Mouse (Mus musculus): ENCODE results near the gene Il10ra. TPM values are rescaled to one million over a fixed set of nuclear protein-coding genes. Genes with fewer than 3 reads are reported as not detected.

Gene Il10ra
- polyA plus RNA-seq, 1 experiment: 1.0 TPM

DNA sequence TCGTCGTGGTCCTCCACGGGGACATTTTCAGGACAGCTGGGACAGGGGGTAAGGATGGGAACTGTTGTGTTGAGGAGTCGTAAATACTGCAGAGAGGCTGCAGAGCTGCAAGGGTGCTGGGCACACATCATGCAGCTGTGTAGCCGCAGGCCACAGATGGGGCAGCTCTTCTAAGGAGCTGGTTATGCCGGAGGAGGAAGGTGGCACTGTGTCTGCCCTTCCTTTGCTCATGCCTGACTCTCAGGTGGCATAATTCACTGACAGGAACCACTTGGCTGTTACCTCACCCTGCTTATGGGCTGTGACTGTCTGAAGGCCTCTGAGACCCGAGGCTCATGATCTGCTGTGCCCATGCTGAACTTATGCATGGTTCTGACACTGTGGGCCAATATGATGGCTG lies 18.6 kb downstream of the Il10ra start:
- TF ChIP-seq CTCF (IDR thresholded peaks at IDR 0.05; ENCODE audit: control insufficient read depth, insufficient read depth, insufficient replicate concordance, low read depth, low read length) (no peak), POLR2A (IDR thresholded peaks at IDR 0.05; ENCODE audit: control insufficient read depth, low read depth, low read length) (no peak)
- Histone ChIP-seq H3K27me3 (ENCODE audit: control insufficient read depth, insufficient read depth, low read length) (no peaks in the 10 kb centered on the region), H3K4me3 (ENCODE audit: control insufficient read depth, low read depth, low read length) (no peak overlapping the region), H3K27ac (ENCODE audit: control insufficient read depth, insufficient read depth, low read depth, low read length) (no peak overlapping the region), H3K36me3 (ENCODE audit: control insufficient read depth, insufficient read depth, low read length) (no peaks in the 10 kb centered on the region), H3K4me1 (ENCODE audit: control insufficient read depth, insufficient read depth, low read length) (no peaks in the 10 kb centered on the region)

DNA sequence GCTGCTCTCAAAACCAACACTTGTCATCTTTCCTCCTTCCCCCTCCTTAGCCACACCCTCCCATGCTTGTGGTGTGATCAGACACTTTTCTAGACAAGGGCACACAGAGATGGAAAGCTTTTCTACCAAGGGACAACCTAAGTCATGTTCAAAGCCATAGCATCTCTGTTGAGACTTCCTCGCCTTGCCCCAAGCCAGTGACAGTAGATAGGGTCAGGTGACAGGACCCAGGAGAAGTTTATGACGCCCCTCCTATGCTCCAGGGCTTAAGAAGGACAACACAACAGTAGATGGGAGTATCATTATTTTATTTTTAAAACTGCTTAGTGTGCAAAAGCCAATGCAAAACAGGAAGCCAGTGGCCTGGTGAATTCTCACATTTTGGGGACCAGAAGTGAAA lies 21.4 kb downstream of the Il10ra start:
- H3K27me3 ChIP-seq (ENCODE audit: control insufficient read depth, insufficient read depth, low read length): no peaks in the 10 kb centered on the region
- no peak for TF ChIP-seq POLR2A (IDR thresholded peaks at IDR 0.05; ENCODE audit: control insufficient read depth, low read depth, low read length)
- no peak for TF ChIP-seq CTCF (IDR thresholded peaks at IDR 0.05; ENCODE audit: control insufficient read depth, insufficient read depth, insufficient replicate concordance, low read depth, low read length)

DNA sequence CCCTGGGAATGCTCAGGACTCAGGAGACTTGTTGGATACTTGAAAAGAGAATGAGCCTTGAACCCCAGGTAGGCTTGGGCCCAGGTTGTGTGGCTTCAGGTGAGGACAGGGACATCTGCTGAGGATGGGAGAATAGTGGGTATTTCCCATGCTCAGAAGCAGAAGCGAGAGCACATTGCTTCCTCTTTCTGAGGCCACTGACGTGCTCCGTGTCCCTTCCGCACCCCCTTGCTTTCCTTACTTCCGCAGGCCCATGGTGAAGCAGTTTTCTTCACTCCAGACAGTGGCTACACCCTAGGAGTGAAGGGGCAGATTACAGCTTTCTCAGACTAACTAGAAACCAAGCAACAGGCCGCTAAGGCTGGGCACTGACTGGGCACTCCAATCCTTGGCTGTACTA lies 22.9 kb downstream of the Il10ra start:
- Histone ChIP-seq H3K27ac (ENCODE audit: control insufficient read depth, insufficient read depth, low read depth, low read length) (no peak overlapping the region), H3K36me3 (ENCODE audit: control insufficient read depth, insufficient read depth, low read length) (no peaks in the 10 kb centered on the region), H3K4me1 (ENCODE audit: control insufficient read depth, insufficient read depth, low read length) (no peaks in the 10 kb centered on the region), H3K4me3 (ENCODE audit: control insufficient read depth, low read depth, low read length) (no peak overlapping the region), H3K27me3 (ENCODE audit: control insufficient read depth, insufficient read depth, low read length) (no peaks in the 10 kb centered on the region)
- TF ChIP-seq POLR2A (IDR thresholded peaks at IDR 0.05; ENCODE audit: control insufficient read depth, low read depth, low read length) (no peak), CTCF (IDR thresholded peaks at IDR 0.05; ENCODE audit: control insufficient read depth, insufficient read depth, insufficient replicate concordance, low read depth, low read length) (no peak)

More for the DNA sequence above, 21.4 kb downstream of the Il10ra start:
- Histone ChIP-seq H3K27ac (ENCODE audit: control insufficient read depth, insufficient read depth, low read depth, low read length) (no peak overlapping the region), H3K36me3 (ENCODE audit: control insufficient read depth, insufficient read depth, low read length) (no peaks in the 10 kb centered on the region), H3K4me1 (ENCODE audit: control insufficient read depth, insufficient read depth, low read length) (no peaks in the 10 kb centered on the region), H3K4me3 (ENCODE audit: control insufficient read depth, low read depth, low read length) (no peak overlapping the region)

DNA sequence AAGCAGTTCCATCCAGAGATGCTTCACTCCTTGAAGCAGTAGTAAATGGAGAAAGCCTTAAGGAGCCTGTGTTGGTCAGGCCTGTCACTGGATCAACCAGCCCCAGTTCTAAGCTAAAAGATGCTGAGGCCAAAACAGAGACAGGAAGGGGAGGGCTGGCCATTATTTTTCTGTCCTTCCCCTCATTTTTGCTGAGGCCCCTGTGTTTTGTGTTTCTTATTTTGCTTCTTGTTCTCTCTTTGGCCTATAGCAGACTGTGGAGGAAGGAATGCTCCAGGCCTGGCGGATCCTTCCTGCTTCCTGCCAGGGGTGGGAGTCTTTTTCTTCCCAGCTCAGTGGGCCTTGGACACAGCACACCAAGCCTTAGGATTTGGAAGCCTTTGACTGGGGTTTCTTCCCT lies 23.5 kb downstream of the Il10ra start:
- TF ChIP-seq POLR2A (IDR thresholded peaks at IDR 0.05; ENCODE audit: control insufficient read depth, low read depth, low read length) (no peak), CTCF (IDR thresholded peaks at IDR 0.05; ENCODE audit: control insufficient read depth, insufficient read depth, insufficient replicate concordance, low read depth, low read length) (no peak)
- Histone ChIP-seq H3K36me3 (ENCODE audit: control insufficient read depth, insufficient read depth, low read length) (no peaks in the 10 kb centered on the region), H3K27ac (ENCODE audit: control insufficient read depth, insufficient read depth, low read depth, low read length) (no peak overlapping the region)

DNA sequence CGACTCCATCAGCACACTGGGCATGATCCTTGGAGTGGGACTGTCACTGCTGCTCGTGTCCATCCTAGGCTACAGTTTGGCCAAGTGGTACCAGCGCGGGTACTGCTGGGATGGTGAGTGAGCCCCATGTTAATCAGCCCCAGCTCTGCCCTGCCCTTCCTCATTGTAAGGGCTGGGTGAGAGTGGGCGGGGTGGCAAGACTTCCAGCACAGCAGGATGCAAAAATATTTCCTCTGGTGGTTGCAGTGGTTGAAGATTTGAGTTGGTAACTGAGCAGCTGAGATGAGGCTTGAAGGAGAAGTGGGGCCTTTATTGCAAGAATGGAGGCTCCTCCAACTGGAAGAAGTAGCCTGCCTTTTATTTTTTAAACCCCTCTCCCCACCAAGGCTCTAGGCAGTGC lies 27.6 kb downstream of the Il10ra start:
- H3K27me3 ChIP-seq (ENCODE audit: control insufficient read depth, insufficient read depth, low read length): no peaks in the 10 kb centered on the region
- TF ChIP-seq CTCF (IDR thresholded peaks at IDR 0.05; ENCODE audit: control insufficient read depth, insufficient read depth, insufficient replicate concordance, low read depth, low read length): no peak
- TF ChIP-seq POLR2A (IDR thresholded peaks at IDR 0.05; ENCODE audit: control insufficient read depth, low read depth, low read length): no peak

More for the DNA sequence above, 23.5 kb downstream of the Il10ra start:
- H3K4me1 ChIP-seq (ENCODE audit: control insufficient read depth, insufficient read depth, low read length): no peaks in the 10 kb centered on the region
- no peaks in the 10 kb centered on the region for H3K27me3 ChIP-seq (ENCODE audit: control insufficient read depth, insufficient read depth, low read length)
- H3K4me3 ChIP-seq (ENCODE audit: control insufficient read depth, low read depth, low read length): no peak overlapping the region

DNA sequence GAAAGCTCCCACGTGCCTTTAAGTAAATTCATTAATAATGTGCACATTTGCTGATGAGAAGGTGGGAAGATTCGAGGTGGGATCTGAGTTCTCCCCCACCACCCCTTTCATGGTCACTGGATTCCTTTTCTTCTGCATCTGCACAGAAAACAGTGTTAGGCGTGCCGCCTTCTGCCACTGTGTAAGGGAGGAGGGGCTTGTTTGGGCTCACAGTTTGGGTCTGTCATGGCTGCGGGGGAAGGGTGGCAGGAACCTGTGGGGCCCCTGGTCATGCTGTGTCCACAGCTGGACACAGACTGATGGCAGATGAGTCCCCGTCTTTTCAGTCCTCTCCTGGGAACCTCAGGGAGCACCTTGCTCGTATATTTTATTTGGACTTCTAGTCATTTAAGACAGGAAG lies 32.2 kb downstream of the Il10ra start:
- H3K36me3 ChIP-seq (ENCODE audit: control insufficient read depth, insufficient read depth, low read length): no peaks in the 10 kb centered on the region
- H3K4me1 ChIP-seq (ENCODE audit: control insufficient read depth, insufficient read depth, low read length): no peaks in the 10 kb centered on the region; the same call in 1 of the 2 replicates
- no peak overlapping the region for H3K4me3 ChIP-seq (ENCODE audit: control insufficient read depth, low read depth, low read length)
- no peaks in the 10 kb centered on the region for H3K27me3 ChIP-seq (ENCODE audit: control insufficient read depth, insufficient read depth, low read length)
- no peak for TF ChIP-seq POLR2A (IDR thresholded peaks at IDR 0.05; ENCODE audit: control insufficient read depth, low read depth, low read length)
- TF ChIP-seq CTCF (IDR thresholded peaks at IDR 0.05; ENCODE audit: control insufficient read depth, insufficient read depth, insufficient replicate concordance, low read depth, low read length): no peak
- H3K27ac ChIP-seq (ENCODE audit: control insufficient read depth, insufficient read depth, low read depth, low read length): no peak overlapping the region

More for the DNA sequence above, 27.6 kb downstream of the Il10ra start:
- Histone ChIP-seq H3K27ac (ENCODE audit: control insufficient read depth, insufficient read depth, low read depth, low read length) (no peak overlapping the region), H3K36me3 (ENCODE audit: control insufficient read depth, insufficient read depth, low read length) (no peaks in the 10 kb centered on the region), H3K4me1 (ENCODE audit: control insufficient read depth, insufficient read depth, low read length) (no peaks in the 10 kb centered on the region), H3K4me3 (ENCODE audit: control insufficient read depth, low read depth, low read length) (no peak overlapping the region)

DNA sequence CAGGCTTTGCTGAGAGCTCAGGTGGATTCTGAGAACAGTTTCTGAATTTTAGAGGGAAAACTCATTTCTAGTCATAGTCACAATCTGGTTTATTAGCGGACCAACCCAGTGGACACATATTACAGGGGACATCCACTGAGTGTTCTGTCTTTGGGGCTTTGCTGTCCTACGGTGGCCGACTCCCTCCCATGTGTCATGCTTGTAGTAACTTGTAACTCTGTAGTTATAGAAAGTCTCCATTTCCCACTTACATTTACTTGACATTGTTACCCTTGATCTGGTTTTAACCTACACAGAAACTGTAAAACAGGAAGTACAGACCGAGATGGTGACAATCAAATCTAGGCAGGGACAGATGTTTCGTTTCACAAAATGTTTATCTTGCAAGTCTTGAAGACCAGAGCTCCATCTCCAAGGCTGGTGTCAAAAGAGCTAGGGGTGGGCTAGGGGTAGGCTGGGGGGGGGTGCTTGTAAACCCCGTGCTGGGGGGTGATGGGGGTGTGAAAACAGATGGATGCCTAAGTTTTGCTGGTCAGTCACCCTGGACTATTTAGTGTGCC lies 33.2 kb downstream of the Il10ra start:
- peaks cover 4% of the 10 kb centered on the region for H3K4me1 ChIP-seq (ENCODE audit: control insufficient read depth, insufficient read depth, low read length)
- TF ChIP-seq POLR2A (IDR thresholded peaks at IDR 0.05; ENCODE audit: control insufficient read depth, low read depth, low read length): no peak
- no peak for TF ChIP-seq CTCF (IDR thresholded peaks at IDR 0.05; ENCODE audit: control insufficient read depth, insufficient read depth, insufficient replicate concordance, low read depth, low read length)
- no peak overlapping the region for H3K27ac ChIP-seq (ENCODE audit: control insufficient read depth, insufficient read depth, low read depth, low read length)
- H3K36me3 ChIP-seq (ENCODE audit: control insufficient read depth, insufficient read depth, low read length): no peaks in the 10 kb centered on the region
- H3K4me3 ChIP-seq (ENCODE audit: control insufficient read depth, low read depth, low read length): no peak overlapping the region
- H3K27me3 ChIP-seq (ENCODE audit: control insufficient read depth, insufficient read depth, low read length): no peaks in the 10 kb centered on the region

Data from testis, adult 2 months (tissue).